Mouse (Mus musculus) midbrain, embryonic 11.5 days (tissue): ENCODE measurements at regions not wholly inside any gene's neighbourhood (a gene's known extent, or its start where the extent isn't known, plus 50 kb on each side); places are given as distances from the start of the nearest gene placed in this dataset.
"Not testable (repeated sequence)": the region's sequence is repeated elsewhere in the genome, so short reads cannot be mapped to it uniquely, and the experiment has no call there.

Experiments used
- ATAC-seq: fragments of 200-750 bp; cut with Nextera tagmentation; 2 replicates; pipeline ENCODE4 v1.8.0; 2017; ENCODE audit warnings: moderate TSS enrichment, moderate library complexity; ENCODE audit not compliant: low FRiP score
- DNase-seq: peaks from one replicate; pipeline ENCODE4 v3.0.0; 2015; ENCODE audit warnings: low spot score; ENCODE audit errors: missing footprints
- H3K27ac ChIP-seq: fragments of 300-500 bp; sonication (generic); 2 replicates; pipeline ENCODE4 v1.5.1; 2014; ENCODE audit warnings: low read depth, low read length
- H3K27me3 ChIP-seq: fragments of 300-500 bp; sonication (generic); 2 replicates; pipeline ENCODE4 v1.6.1; 2014; ENCODE audit warnings: mild to moderate bottlenecking, low read length, moderate library complexity, mixed read lengths; ENCODE audit not compliant: control insufficient read depth, insufficient read depth
- H3K36me3 ChIP-seq: fragments of 300-500 bp; sonication (generic); 2 replicates; pipeline ENCODE4 v1.6.1; 2014; ENCODE audit warnings: mild to moderate bottlenecking, low read length, moderate library complexity, mixed read lengths; ENCODE audit not compliant: control insufficient read depth, insufficient read depth
- H3K4me1 ChIP-seq: fragments of 300-500 bp; sonication (generic); 2 replicates; pipeline ENCODE4 v1.6.1; 2014; ENCODE audit warnings: low read length; ENCODE audit not compliant: control insufficient read depth, insufficient read depth
- H3K4me2 ChIP-seq: fragments of 300-500 bp; sonication (generic); 2 replicates; pipeline ENCODE4 v1.6.1; 2014; ENCODE audit warnings: mild to moderate bottlenecking, moderate library complexity
- H3K4me3 ChIP-seq: fragments of 300-500 bp; sonication (generic); 2 replicates; pipeline ENCODE4 v1.5.1; 2014; ENCODE audit warnings: low read depth, low read length
- H3K9ac ChIP-seq: fragments of 300-500 bp; sonication (generic); 2 replicates; pipeline ENCODE4 v1.6.1; 2014; ENCODE audit warnings: low read length
- H3K9me3 ChIP-seq: fragments of 300-500 bp; sonication (generic); 2 replicates; pipeline ENCODE4 v1.6.1; 2016; ENCODE audit warnings: low read length; ENCODE audit not compliant: control insufficient read depth
- WGBS: fragments of 180-500 bp; shearing (Covaris S2); extraction: QIAGEN DNeasy Blood & Tissue Kit; methylation state at CpG from one replicate; pipeline ENCODE4 v1.1.7; 2014; 5-methylcytosine and 5-hydroxymethylcytosine counted together

DNA sequence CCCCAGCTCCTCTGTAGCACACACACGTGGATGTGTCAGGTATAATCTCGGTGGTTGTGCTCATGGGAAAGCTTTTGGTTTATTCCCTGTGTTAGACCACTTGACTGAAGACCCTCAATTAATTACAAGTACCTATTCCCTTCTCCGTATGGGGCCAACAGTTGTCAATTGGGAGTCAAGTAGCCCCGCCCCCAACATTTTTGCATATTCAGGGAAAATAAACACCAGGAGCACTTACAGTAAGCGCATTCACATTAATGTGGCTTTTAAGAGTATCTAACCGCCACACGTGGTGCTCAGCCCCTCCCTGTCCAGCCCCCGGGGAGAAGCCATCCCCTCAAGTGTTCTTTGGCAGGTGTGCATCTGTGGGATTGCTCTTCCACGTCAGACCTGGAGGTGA lies 223.9 kb downstream of the Tpra1 start:
- H3K36me3 ChIP-seq: no peaks in the 10 kb centered on the region
- WGBS: 69% methylated on average over 9 of the region's 9 CpGs
- DNase-seq (no peak), ATAC-seq (no peak)
- H3K27me3 ChIP-seq: no peaks in the 10 kb centered on the region
- H3K4me2 ChIP-seq: no peak overlapping the region
- no peak overlapping the region for H3K27ac ChIP-seq
- H3K4me1 ChIP-seq: no peaks in the 10 kb centered on the region
- no peak overlapping the region for H3K4me3 ChIP-seq
- H3K9ac ChIP-seq: no peak overlapping the region
- H3K9me3 ChIP-seq: no peaks in the 10 kb centered on the region

DNA sequence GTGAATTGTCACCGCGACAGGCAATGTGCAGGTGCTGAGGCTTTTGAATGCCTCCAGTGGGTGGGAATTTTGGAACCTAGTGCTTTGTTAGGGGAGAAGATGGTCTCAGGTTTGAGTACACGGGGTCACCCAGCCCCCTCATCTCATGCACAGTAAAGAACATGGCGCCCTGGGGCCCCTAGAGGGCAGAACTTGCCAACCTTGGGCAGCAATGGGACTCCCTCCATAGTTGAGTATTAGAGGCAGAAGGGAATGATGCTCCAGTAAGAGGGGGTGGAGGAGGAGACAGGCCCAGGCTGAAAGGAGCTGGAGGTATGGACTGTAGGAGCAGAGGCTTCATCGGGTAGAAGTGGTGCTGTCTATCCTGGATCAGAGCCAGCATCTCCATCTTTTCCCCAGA lies 226.1 kb downstream of the Tpra1 start:
- not testable (repeated sequence) for H3K4me3 ChIP-seq, H3K4me1 ChIP-seq, H3K27ac ChIP-seq, H3K27me3 ChIP-seq, H3K4me2 ChIP-seq, DNase-seq, H3K9ac ChIP-seq, H3K36me3 ChIP-seq, ATAC-seq, H3K9me3 ChIP-seq
- WGBS: 66% methylated on average over 5 of the region's 5 CpGs

GRCm38 (mm10) chr6:89140469-89140868 lies 222.0 kb downstream of the Plxna1 start:
- 72% methylated on average over 3 of the region's 3 CpGs for WGBS
- H3K36me3 ChIP-seq: no peaks in the 10 kb centered on the region
- no peak for ATAC-seq

GRCm38 (mm10) chr6:89153027-89153662 lies 209.3 kb downstream of the Plxna1 start:
- WGBS: 84% methylated on average over 11 of the region's 11 CpGs
- Histone ChIP-seq H3K36me3 (no peaks in the 10 kb centered on the region), H3K27me3 (no peaks in the 10 kb centered on the region), H3K9ac (no peak overlapping the region), H3K9me3 (no peaks in the 10 kb centered on the region), H3K4me3 (no peak overlapping the region), H3K4me2 (no peak overlapping the region), H3K4me1 (peaks cover under 1% of the 10 kb centered on the region; the same call in 1 of the 2 replicates), H3K27ac (no peak overlapping the region)
- DNase-seq: no peak
- no peak for ATAC-seq

More at GRCm38 (mm10) chr6:89140469-89140868, 222.0 kb downstream of the Plxna1 start:
- Histone ChIP-seq H3K4me3 (no peak overlapping the region), H3K9me3 (no peaks in the 10 kb centered on the region), H3K4me1 (no peaks in the 10 kb centered on the region), H3K27ac (no peak overlapping the region), H3K9ac (no peak overlapping the region), H3K27me3 (no peaks in the 10 kb centered on the region), H3K4me2 (no peak overlapping the region)
- DNase-seq: no peak

DNA sequence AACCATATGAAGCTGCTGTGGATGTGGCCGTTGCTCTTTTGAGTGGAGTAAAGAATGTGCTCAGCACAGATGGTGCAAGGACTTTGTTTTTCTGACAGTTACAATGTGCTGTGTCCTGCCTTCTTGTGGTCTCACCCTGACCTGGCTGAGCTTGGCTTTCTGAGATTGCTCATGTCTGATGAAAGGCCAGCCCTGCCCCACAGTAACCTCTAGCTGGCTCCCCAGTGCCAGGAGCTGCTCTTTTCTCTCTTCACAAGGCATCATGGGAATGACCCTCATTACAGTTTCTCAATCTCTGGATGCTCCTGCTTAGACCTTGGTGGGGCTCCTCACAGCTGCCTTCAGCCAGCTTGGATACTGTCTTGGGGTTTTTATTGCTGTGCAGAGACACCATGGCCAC lies 204.9 kb downstream of the Plxna1 start:
- Histone ChIP-seq H3K9ac (no peak overlapping the region), H3K4me3 (no peak overlapping the region), H3K4me2 (no peak overlapping the region), H3K27me3 (no peaks in the 10 kb centered on the region), H3K27ac (no peak overlapping the region), H3K4me1 (peaks cover 9% of the 10 kb centered on the region), H3K36me3 (no peaks in the 10 kb centered on the region), H3K9me3 (no peaks in the 10 kb centered on the region)
- DNase-seq (no peak), ATAC-seq (no peak)
- WGBS: 83% methylated on average over 1 of the region's 1 CpGs

DNA sequence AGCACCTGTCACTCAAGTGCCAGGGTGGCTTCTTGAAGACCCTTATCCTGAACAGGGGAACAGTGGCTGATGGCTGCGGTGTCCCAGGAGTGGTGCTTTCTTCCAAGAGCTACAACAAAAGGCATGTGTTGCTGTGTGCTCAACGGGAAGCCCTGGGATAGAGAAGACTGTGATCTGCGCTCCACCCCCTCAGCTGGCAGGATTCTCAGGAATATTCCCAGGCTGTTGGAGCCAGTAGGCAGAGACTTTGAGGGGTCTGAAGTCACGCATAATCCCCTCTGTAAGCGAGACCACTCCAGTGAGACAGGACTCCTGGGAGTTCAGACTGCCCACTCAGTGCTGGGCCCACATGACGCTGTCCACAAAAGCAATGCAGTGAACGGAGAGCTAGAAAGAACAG lies 202.4 kb downstream of the Plxna1 start:
- H3K4me2 ChIP-seq: no peak overlapping the region
- 29% methylated on average over 7 of the region's 7 CpGs for WGBS
- no peaks in the 10 kb centered on the region for H3K27me3 ChIP-seq
- ATAC-seq (no peak), DNase-seq (peak; percentile 86)
- no peak overlapping the region for H3K27ac ChIP-seq
- no peaks in the 10 kb centered on the region for H3K9me3 ChIP-seq
- H3K9ac ChIP-seq: no peak overlapping the region
- H3K36me3 ChIP-seq: no peaks in the 10 kb centered on the region
- no peak overlapping the region for H3K4me3 ChIP-seq
- H3K4me1 ChIP-seq: peaks cover 9% of the 10 kb centered on the region

GRCm38 (mm10) chr6:89161746-89162145 lies 200.7 kb downstream of the Plxna1 start:
- ATAC-seq (no peak), DNase-seq (no peak)
- H3K9me3 ChIP-seq: no peaks in the 10 kb centered on the region
- H3K9ac ChIP-seq: no peak overlapping the region
- WGBS: 90% methylated on average over 1 of the region's 1 CpGs
- H3K36me3 ChIP-seq: no peaks in the 10 kb centered on the region
- H3K4me2 ChIP-seq: no peak overlapping the region
- peaks cover 9% of the 10 kb centered on the region for H3K4me1 ChIP-seq
- H3K27me3 ChIP-seq: no peaks in the 10 kb centered on the region
- H3K4me3 ChIP-seq: no peak overlapping the region
- H3K27ac ChIP-seq: no peak overlapping the region

DNA sequence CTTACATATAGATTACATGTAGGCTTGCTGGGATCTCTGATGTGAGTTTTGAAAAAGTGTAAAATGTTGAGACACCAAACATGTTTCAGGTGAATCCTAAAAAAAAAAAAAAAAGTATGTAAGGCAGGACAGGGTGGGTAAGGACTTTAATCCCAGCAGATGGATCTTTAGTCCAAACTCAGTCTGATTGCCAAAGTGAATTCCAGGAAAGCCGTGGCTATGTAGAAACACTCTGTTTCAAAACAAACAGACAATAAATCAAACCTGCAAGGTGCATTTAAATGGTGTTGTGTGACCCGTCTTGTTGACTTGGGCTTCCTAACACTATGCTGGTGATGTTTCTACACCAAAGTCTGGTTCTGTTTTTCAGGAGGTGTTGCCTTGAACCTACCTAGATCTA lies 192.9 kb downstream of the Plxna1 start:
- H3K9ac ChIP-seq: no peak overlapping the region
- 85% methylated on average over 2 of the region's 2 CpGs for WGBS
- DNase-seq: no peak
- no peak overlapping the region for H3K4me3 ChIP-seq
- H3K27me3 ChIP-seq: no peaks in the 10 kb centered on the region
- no peaks in the 10 kb centered on the region for H3K4me1 ChIP-seq
- no peaks in the 10 kb centered on the region for H3K9me3 ChIP-seq
- no peak overlapping the region for H3K4me2 ChIP-seq
- no peaks in the 10 kb centered on the region for H3K36me3 ChIP-seq
- no peak overlapping the region for H3K27ac ChIP-seq
- no peak for ATAC-seq

DNA sequence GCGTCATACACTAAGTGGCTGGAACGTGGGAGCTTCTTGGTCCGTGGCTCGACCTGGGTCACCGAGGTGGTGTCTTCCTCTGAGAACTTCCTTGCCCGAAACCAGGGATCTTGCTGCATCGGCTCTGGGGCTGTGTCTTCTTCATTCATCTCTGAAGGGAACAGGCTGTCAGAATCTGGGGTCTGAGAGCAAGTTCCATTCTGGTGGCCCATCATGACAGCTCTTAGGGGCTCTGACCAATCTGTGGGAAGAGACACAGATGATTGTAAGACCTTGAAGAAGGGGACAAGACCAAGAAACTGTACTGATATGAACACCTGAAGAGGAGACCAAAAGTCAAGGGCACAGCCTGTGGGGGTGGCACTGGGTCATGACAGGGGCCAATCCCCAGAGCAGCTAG lies 177.5 kb downstream of the Plxna1 start:
- not testable (repeated sequence) for H3K4me3 ChIP-seq, ATAC-seq, DNase-seq, H3K9ac ChIP-seq, H3K27ac ChIP-seq, H3K4me2 ChIP-seq, H3K9me3 ChIP-seq, H3K4me1 ChIP-seq, H3K36me3 ChIP-seq, H3K27me3 ChIP-seq
- WGBS: no CpG with 5 or more reads among the region's 7 CpGs
